Mouse (Mus musculus): ENCODE results near the gene Sox2. TPM values are rescaled to one million over a fixed set of nuclear protein-coding genes. Genes with fewer than 3 reads are reported as not detected.
A peak's percentile ranks its signal among the peaks of the same experiment; 100 is the strongest.

Gene Sox2
- total RNA-seq, 2 experiments from 2014 or later, result 37.8 to 38.2 TPM

DNA sequence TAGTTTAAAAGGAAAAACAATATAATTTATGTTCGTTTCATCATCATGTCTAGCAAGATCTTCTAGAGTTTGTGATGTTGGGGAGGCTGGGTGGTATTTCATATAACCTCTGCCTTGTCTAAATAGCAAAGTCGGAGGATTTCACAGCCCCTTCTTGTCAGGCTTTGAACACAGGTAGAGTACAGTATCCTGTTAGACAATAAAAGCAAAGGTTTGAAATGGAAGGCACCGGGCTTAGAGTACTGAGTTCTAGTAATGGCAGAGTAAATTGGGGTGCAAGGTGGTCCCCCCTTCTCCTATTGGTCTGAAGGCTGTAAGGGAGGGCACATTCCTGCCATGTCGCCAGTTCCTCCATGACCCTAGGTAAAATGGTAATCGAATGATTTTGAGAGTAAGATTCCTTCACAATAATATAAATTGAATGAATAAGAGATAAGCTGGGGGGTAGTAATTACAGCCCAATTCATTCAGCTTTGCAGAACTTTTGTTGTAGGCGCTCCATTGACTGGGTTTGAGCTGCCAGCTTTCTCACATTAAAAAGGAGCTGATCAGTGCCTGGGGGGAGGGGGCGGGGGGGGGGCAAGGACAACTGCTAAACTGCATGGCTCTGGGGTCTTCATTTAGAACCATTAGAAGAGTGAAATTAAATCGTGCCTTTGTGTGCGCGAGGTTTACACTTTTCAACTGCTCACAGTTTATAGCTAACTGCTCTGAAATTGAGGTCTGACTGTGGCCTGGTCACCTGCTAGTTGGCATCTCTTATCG, 5.3 kb downstream of the Sox2 start:
- no peak for TF ChIP-seq CTCF (IDR thresholded peaks at IDR 0.05)
- intact Hi-C loops (cut with DNase I), result no loop called here
- Histone ChIP-seq H3K27ac (peak overlapping the region; percentile 66; the same call in 1 of the 2 replicates), H3K4me3 (peak overlapping the region; percentile 43)
- no peak for DNase-seq (ENCODE audit: extremely low spot score in 1 of 2, low spot score in 2 of 2)

DNA sequence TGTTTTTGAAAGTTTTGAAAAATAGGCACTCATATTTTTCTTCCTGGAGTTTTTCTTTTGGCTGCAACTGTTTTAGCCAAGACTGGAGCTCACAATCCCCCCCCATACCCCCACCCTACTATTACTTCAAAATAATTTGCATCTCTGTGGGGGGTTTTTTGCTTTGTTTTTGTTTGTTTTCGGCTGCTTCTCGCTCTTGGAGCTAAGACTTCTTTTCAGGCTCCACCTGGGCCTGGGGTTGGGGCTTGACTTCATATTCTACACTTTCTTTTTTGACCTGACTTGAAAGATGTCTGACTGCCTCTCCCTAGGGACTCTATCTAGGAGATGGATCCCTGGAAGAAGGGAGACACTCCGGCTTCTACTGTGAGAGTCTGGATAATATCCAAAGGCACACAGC, 5.9 kb downstream of the Sox2 start:
- no peak for TF ChIP-seq CTCF (IDR thresholded peaks at IDR 0.05)
- intact Hi-C loops (cut with DNase I), result no loop called here
- peak overlapping the region; percentile 62 for H3K27ac ChIP-seq
- DNase-seq (ENCODE audit: extremely low spot score in 1 of 2, low spot score in 2 of 2), result no peak
- peak overlapping the region; percentile 11 for H3K4me3 ChIP-seq

GRCm38 (mm10) chr3:34656813-34657700, 6.9 kb downstream of the Sox2 start:
- Histone ChIP-seq H3K27ac (peak overlapping the region; percentile 62), H3K4me3 (peak overlapping the region; percentile 11; the same call in 1 of the 2 replicates)
- DNase-seq (ENCODE audit: extremely low spot score in 1 of 2, low spot score in 2 of 2), result no peak
- no peak for TF ChIP-seq CTCF (IDR thresholded peaks at IDR 0.05)
- intact Hi-C loops (cut with DNase I), result no loop called here

DNA sequence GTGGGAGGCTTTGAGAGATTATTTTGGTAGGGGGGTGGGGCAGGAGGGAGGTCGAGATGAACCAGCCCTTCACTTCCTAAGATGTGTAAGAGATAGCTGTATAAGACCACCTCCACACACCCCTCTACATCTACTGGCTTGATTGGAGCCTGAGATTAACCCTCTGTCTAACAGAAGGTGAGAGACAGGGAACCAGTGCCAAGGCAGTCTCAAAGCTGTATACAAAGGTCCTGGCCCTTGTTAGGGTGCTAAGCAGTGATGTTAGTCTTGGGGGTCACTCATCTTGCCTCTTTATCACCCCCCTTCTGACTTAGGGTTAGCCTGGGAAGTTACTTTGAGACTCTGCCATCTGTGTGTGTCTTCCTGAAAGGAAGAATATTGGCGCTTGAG, 7.5 kb downstream of the Sox2 start:
- no peak overlapping the region for H3K4me3 ChIP-seq
- no peak for TF ChIP-seq CTCF (IDR thresholded peaks at IDR 0.05)
- intact Hi-C loops (cut with DNase I), result no loop called here
- H3K27ac ChIP-seq, result peak overlapping the region; percentile 62
- no peak for DNase-seq (ENCODE audit: extremely low spot score in 1 of 2, low spot score in 2 of 2)

GRCm38 (mm10) chr3:34658241-34658965, 8.2 kb downstream of the Sox2 start:
- intact Hi-C loops (cut with DNase I), result no loop called here
- Histone ChIP-seq H3K4me3 (no peak overlapping the region), H3K27ac (peak overlapping the region; percentile 30; the same call in 1 of the 2 replicates)
- TF ChIP-seq CTCF (IDR thresholded peaks at IDR 0.05), result no peak
- DNase-seq (ENCODE audit: extremely low spot score in 1 of 2, low spot score in 2 of 2), result no peak

- no peak for TF ChIP-seq CTCF (IDR thresholded peaks at IDR 0.05)
- peak overlapping the region; percentile 30; the same call in 1 of the 2 replicates for H3K27ac ChIP-seq
- intact Hi-C loops (cut with DNase I), result no loop called here
Measured at GRCm38 (mm10) chr3:34658966-34659535, 8.8 kb downstream of the Sox2 start.

GRCm38 (mm10) chr3:34659861-34660260, 9.7 kb downstream of the Sox2 start:
- DNase-seq (ENCODE audit: extremely low spot score in 1 of 2, low spot score in 2 of 2), result no peak
- intact Hi-C loops (cut with DNase I), result loop anchor here (5.0 kb wide), 2 partner anchors 218 to 427 kb away; no protein-coding TSS in a partner anchor
- Histone ChIP-seq H3K4me3 (no peak overlapping the region), H3K27ac (peak overlapping the region; percentile 47)
- TF ChIP-seq CTCF (IDR thresholded peaks at IDR 0.05), result no peak

More at GRCm38 (mm10) chr3:34658966-34659535, 8.8 kb downstream of the Sox2 start:
- no peak for DNase-seq (ENCODE audit: extremely low spot score in 1 of 2, low spot score in 2 of 2)
- H3K4me3 ChIP-seq, result no peak overlapping the region

DNA sequence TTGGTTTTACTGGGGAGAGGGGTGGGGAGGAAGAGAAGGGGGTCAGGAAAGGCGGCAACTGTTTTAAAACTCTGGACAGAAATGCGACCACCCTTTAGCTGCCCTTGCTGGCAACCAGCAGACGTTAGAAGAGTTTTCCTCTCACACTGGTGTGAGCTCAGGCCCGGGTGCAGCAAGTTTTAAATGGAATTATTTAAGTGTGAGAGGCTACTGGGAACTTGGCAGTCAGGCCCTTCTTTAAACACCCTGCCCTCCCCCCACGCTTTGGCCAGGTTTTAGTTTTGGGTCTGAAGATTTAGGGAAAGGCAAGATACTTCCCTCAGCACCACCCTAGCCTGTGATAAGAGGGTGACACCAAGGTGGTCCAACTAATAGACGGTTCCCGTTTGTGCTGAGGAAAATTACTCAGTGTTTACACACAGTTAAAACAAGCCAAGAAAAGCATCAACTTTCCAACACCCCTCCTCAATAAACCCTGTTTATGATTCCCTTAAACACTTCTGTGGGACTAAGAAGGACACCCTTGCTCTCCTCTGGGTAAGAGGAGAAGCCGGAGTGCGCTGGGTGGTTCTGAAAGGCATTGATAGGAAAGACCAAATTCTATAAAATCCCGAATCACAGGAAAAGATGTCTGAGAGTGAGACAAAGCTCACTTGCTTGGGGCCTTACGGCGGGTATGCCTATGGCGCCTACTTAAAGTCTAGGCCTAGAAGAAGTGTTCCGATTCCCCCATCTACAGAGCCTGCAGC, 10.5 kb downstream of the Sox2 start:
- no peak for TF ChIP-seq CTCF (IDR thresholded peaks at IDR 0.05)
- no peak overlapping the region for H3K4me3 ChIP-seq
- intact Hi-C loops (cut with DNase I), result loop anchor here (5.0 kb wide), 2 partner anchors 218 to 427 kb away; no protein-coding TSS in a partner anchor
- DNase-seq (ENCODE audit: extremely low spot score in 1 of 2, low spot score in 2 of 2), result no peak
- H3K27ac ChIP-seq, result peak overlapping the region; percentile 47

- Histone ChIP-seq H3K27ac (peak overlapping the region; percentile 85), H3K4me3 (no peak overlapping the region)
- intact Hi-C loops (cut with DNase I), result loop anchor here (5.0 kb wide), 2 partner anchors 219 to 426 kb away; no protein-coding TSS in a partner anchor
- no peak for TF ChIP-seq CTCF (IDR thresholded peaks at IDR 0.05)
- DNase-seq (ENCODE audit: extremely low spot score in 1 of 2, low spot score in 2 of 2), result no peak
Measured at GRCm38 (mm10) chr3:34661341-34662007, 11.3 kb downstream of the Sox2 start.

Data from left cerebral cortex, adult 2 months (tissue).